Mouse (Mus musculus): Measurements from ENCODE around the gene Sec62. TPM values are rescaled to one million over a fixed set of nuclear protein-coding genes. Genes with fewer than 3 reads are reported as not detected.

Sec62 gene
- polyA plus RNA-seq, 1 experiment from 2014 or later: 54.3 TPM

- Histone ChIP-seq H3K9me3 (no peaks in the 10 kb centered on the region), H3K4me1 (peaks cover 6% of the 10 kb centered on the region)
- 49% methylated on average over 5 of the region's 5 CpGs for WGBS
These were observed 76.0 kb downstream of the Sec62 start for GRCm38 (mm10) chr3:30868625-30869024.

GRCm38 (mm10) chr3:30869995-30870394 lies 77.3 kb downstream of the Sec62 start:
- H3K27ac ChIP-seq (replicated peaks): no peak overlapping the region; the same call in none of the 2 replicates

More at GRCm38 (mm10) chr3:30868625-30869024, 76.0 kb downstream of the Sec62 start:
- Histone ChIP-seq H3K27me3 (replicated peaks) (no peaks in the 10 kb centered on the region), H3K36me3 (no peaks in the 10 kb centered on the region), H3K4me2 (no peak overlapping the region), H3K9ac (no peak overlapping the region), H3K4me3 (no peak overlapping the region), H3K27ac (replicated peaks) (no peak overlapping the region)
- ATAC-seq (ENCODE audit: extremely low read depth, insufficient number of reproducible peaks, low FRiP score, low TSS enrichment): no peak

More at GRCm38 (mm10) chr3:30869995-30870394, 77.3 kb downstream of the Sec62 start:
- H3K4me2 ChIP-seq: no peak overlapping the region
- no peaks in the 10 kb centered on the region for H3K9me3 ChIP-seq
- no peaks in the 10 kb centered on the region for H3K36me3 ChIP-seq
- ATAC-seq (ENCODE audit: extremely low read depth, insufficient number of reproducible peaks, low FRiP score, low TSS enrichment): no peak
- H3K27me3 ChIP-seq (replicated peaks): no peaks in the 10 kb centered on the region
- H3K4me3 ChIP-seq: no peak overlapping the region
- WGBS: 63% methylated on average over 1 of the region's 1 CpGs
- H3K4me1 ChIP-seq: peaks cover 6% of the 10 kb centered on the region
- no peak overlapping the region for H3K9ac ChIP-seq

Other genes starting within 250 kb of the Sec62 start
- 21.0 and 22.4 TPM in 2 replicates for gene Mecom, start 244.9 kb upstream of the Sec62 start, polyA plus RNA-seq (2015; fragmentation: Nextera tagmentation; extraction: Ambion mirVana)
- not detected in 2 replicates for gene Actrt3, start 192.9 kb upstream of the Sec62 start, polyA plus RNA-seq (2015; fragmentation: Nextera tagmentation; extraction: Ambion mirVana)
- 20.5 and 20.7 TPM in 2 replicates for gene Mynn, start 190.8 kb upstream of the Sec62 start, polyA plus RNA-seq (2015; fragmentation: Nextera tagmentation; extraction: Ambion mirVana)
- not detected in 2 replicates for gene Lrriq4, start 148.4 kb upstream of the Sec62 start, polyA plus RNA-seq (2015; fragmentation: Nextera tagmentation; extraction: Ambion mirVana)
- gene Lrrc34, start 145.0 kb upstream of the Sec62 start, polyA plus RNA-seq (2015; fragmentation: Nextera tagmentation; extraction: Ambion mirVana): 0.39 and 0.66 TPM in 2 replicates
- gene Lrrc31, start 93.0 kb upstream of the Sec62 start, polyA plus RNA-seq (2015; fragmentation: Nextera tagmentation; extraction: Ambion mirVana): not detected in 2 replicates
- not detected in 2 replicates for gene Samd7, start 46.6 kb upstream of the Sec62 start, polyA plus RNA-seq (2015; fragmentation: Nextera tagmentation; extraction: Ambion mirVana)
- 0.92 and 1.1 TPM in 2 replicates for gene Gpr160, start 63.1 kb downstream of the Sec62 start, polyA plus RNA-seq (2015; fragmentation: Nextera tagmentation; extraction: Ambion mirVana)
- gene Phc3, start 176.5 kb downstream of the Sec62 start, polyA plus RNA-seq (2015; fragmentation: Nextera tagmentation; extraction: Ambion mirVana): 4.9 TPM in 2 replicates
- gene Prkci, start 202.9 kb downstream of the Sec62 start, polyA plus RNA-seq (2015; fragmentation: Nextera tagmentation; extraction: Ambion mirVana): 15.1 and 16.5 TPM in 2 replicates

Data from heart, embryonic 13.5 days (tissue).